Mouse (Mus musculus): Measurements from ENCODE around the gene Rps6ka6. TPM values are rescaled to one million over a fixed set of nuclear protein-coding genes. Genes with fewer than 3 reads are reported as not detected.

The Rps6ka6 gene
- 2.1 and 2.7 TPM in 2 replicates for polyA plus RNA-seq (2012; rRNA removed)

GRCm38 (mm10) chrX:111537859-111538258 lies at the start of gene Rps6ka6:
Rps6ka6 (minus strand) TSS chrX:111537959.

Other genes starting within 250 kb of the Rps6ka6 start
- 0.05 TPM in 2 replicates for gene Hdx, start 159.1 kb upstream of the Rps6ka6 start, polyA plus RNA-seq (2012; rRNA removed)

Data from liver, embryonic 14 days (tissue).